Mouse (Mus musculus) megakaryocyte, embryonic 14.5 days (primary cell): ENCODE data around the gene Cars2. TPM values are rescaled to one million over a fixed set of nuclear protein-coding genes. Genes with fewer than 3 reads are reported as not detected.
"Not testable (repeated sequence)": the region's sequence is repeated elsewhere in the genome, so short reads cannot be mapped to it uniquely, and the experiment has no call there.

Source experiments
- H3K27me3 ChIP-seq: replicated peaks from 2 replicates; pipeline ENCODE3; 2012; ENCODE audit warnings: inconsistent platforms
- H3K36me3 ChIP-seq: replicated peaks from 2 replicates; pipeline ENCODE3; 2012; ENCODE audit warnings: low read length, inconsistent platforms, mixed read lengths
- H3K4me1 ChIP-seq: 2 replicates; pipeline ENCODE4 v1.6.1; 2012; ENCODE audit warnings: inconsistent platforms
- H3K4me3 ChIP-seq: replicated peaks from 2 replicates; pipeline ENCODE3; 2012; ENCODE audit warnings: moderate library complexity, mild to moderate bottlenecking, inconsistent platforms
- H3K9me3 ChIP-seq: 2 replicates; pipeline ENCODE4 v1.6.1; 2012; ENCODE audit warnings: inconsistent platforms
- FLI1 ChIP-seq: IDR thresholded peaks from 2 replicates; pipeline ENCODE4 v1.6.1; 2012; ENCODE audit warnings: low read length, inconsistent platforms, mixed read lengths
- GATA1 ChIP-seq: IDR thresholded peaks from 3 replicates; pipeline ENCODE4 v1.6.1; 2012; ENCODE audit warnings: mixed read lengths, low read length, inconsistent platforms, borderline replicate concordance
- polyA plus RNA-seq: library from polyadenylated mRNA; stranded (reverse); fragments of >175 nt; gene quantifications from 2 replicates; pipeline ENCODE4 v1.2.3, GENCODE M21; 2012; ENCODE audit warnings: low replicate concordance; ENCODE audit not compliant: insufficient read depth

Cars2 gene
- polyA plus RNA-seq, 1 experiment, result 22.5 TPM

GRCm38 (mm10) chr8:11572428-11572827, 21.8 kb upstream of the Cars2 start:
- H3K4me3 ChIP-seq, result no peak overlapping the region
- peaks cover 2% of the 10 kb centered on the region for H3K27me3 ChIP-seq
- H3K9me3 ChIP-seq, result peaks cover 3% of the 10 kb centered on the region; the same call in 1 of the 2 replicates
- TF ChIP-seq FLI1 (no peak), GATA1 (no peak)
- peaks cover 12% of the 10 kb centered on the region for H3K36me3 ChIP-seq
- H3K4me1 ChIP-seq, result peaks cover 15% of the 10 kb centered on the region; the same call in 1 of the 2 replicates

- Histone ChIP-seq H3K4me3 (no peak overlapping the region), H3K9me3 (no peaks in the 10 kb centered on the region), H3K4me1 (peaks cover 15% of the 10 kb centered on the region; the same call in 1 of the 2 replicates), H3K36me3 (peaks cover 15% of the 10 kb centered on the region), H3K27me3 (peaks cover 2% of the 10 kb centered on the region)
- TF ChIP-seq GATA1 (no peak), FLI1 (no peak)
Observed at GRCm38 (mm10) chr8:11571950-11572349, 21.4 kb upstream of the Cars2 start.

GRCm38 (mm10) chr8:11570742-11571141, 20.2 kb upstream of the Cars2 start:
- H3K27me3 ChIP-seq, result no peaks in the 10 kb centered on the region
- H3K36me3 ChIP-seq, result peaks cover 24% of the 10 kb centered on the region
- no peak overlapping the region for H3K4me3 ChIP-seq
- TF ChIP-seq GATA1 (no peak), FLI1 (no peak)
- no peaks in the 10 kb centered on the region for H3K9me3 ChIP-seq
- H3K4me1 ChIP-seq, result peaks cover 15% of the 10 kb centered on the region; the same call in 1 of the 2 replicates

- peaks cover 17% of the 10 kb centered on the region for H3K4me1 ChIP-seq
- H3K36me3 ChIP-seq, result peaks cover 36% of the 10 kb centered on the region
- H3K27me3 ChIP-seq, result no peaks in the 10 kb centered on the region
- peaks cover 2% of the 10 kb centered on the region for H3K9me3 ChIP-seq
- TF ChIP-seq FLI1 (no peak), GATA1 (no peak)
- H3K4me3 ChIP-seq, result peak overlapping the region; percentile 50
Observed at GRCm38 (mm10) chr8:11569260-11570097, 18.9 kb upstream of the Cars2 start.

- H3K9me3 ChIP-seq, H3K27me3 ChIP-seq, H3K4me3 ChIP-seq: not testable (repeated sequence)
- Histone ChIP-seq H3K4me1 (peaks cover 28% of the 10 kb centered on the region), H3K36me3 (peaks cover 49% of the 10 kb centered on the region)
Observed at GRCm38 (mm10) chr8:11568193-11568592, 17.6 kb upstream of the Cars2 start.

- peaks cover 7% of the 10 kb centered on the region for H3K9me3 ChIP-seq
- peaks cover 75% of the 10 kb centered on the region for H3K36me3 ChIP-seq
- H3K27me3 ChIP-seq, result no peaks in the 10 kb centered on the region
- H3K4me1 ChIP-seq, result peaks cover 49% of the 10 kb centered on the region
- no peak for TF ChIP-seq GATA1
- TF ChIP-seq FLI1, result no peak
- no peak overlapping the region for H3K4me3 ChIP-seq
Observed at GRCm38 (mm10) chr8:11564721-11565120, 14.1 kb upstream of the Cars2 start.

GRCm38 (mm10) chr8:11564236-11564635, 13.7 kb upstream of the Cars2 start:
- Histone ChIP-seq H3K9me3 (peaks cover 7% of the 10 kb centered on the region), H3K27me3 (no peaks in the 10 kb centered on the region), H3K4me3 (no peak overlapping the region), H3K4me1 (peaks cover 53% of the 10 kb centered on the region), H3K36me3 (peaks cover 73% of the 10 kb centered on the region)
- TF ChIP-seq FLI1 (no peak), GATA1 (no peak)

GRCm38 (mm10) chr8:11560220-11560619, 9.6 kb upstream of the Cars2 start:
- H3K36me3 ChIP-seq, result peaks cover 48% of the 10 kb centered on the region
- TF ChIP-seq FLI1, result no peak
- no peak for TF ChIP-seq GATA1
- H3K4me3 ChIP-seq, result peak overlapping the region; percentile 38
- H3K4me1 ChIP-seq, result peaks cover 55% of the 10 kb centered on the region
- H3K27me3 ChIP-seq, result no peaks in the 10 kb centered on the region
- peaks cover 7% of the 10 kb centered on the region for H3K9me3 ChIP-seq

- peaks cover 54% of the 10 kb centered on the region for H3K4me1 ChIP-seq
- peaks cover 41% of the 10 kb centered on the region for H3K36me3 ChIP-seq
- H3K4me3 ChIP-seq, result peak overlapping the region; percentile 100
- H3K9me3 ChIP-seq, result peaks cover 5% of the 10 kb centered on the region
- no peaks in the 10 kb centered on the region for H3K27me3 ChIP-seq
- TF ChIP-seq GATA1, result no peak
- no peak for TF ChIP-seq FLI1
Observed at GRCm38 (mm10) chr8:11559511-11559910, 8.9 kb upstream of the Cars2 start.

GRCm38 (mm10) chr8:11557768-11558629, 7.4 kb upstream of the Cars2 start:
- H3K27me3 ChIP-seq, result no peaks in the 10 kb centered on the region
- peak overlapping the region; percentile 100 for H3K4me3 ChIP-seq
- H3K36me3 ChIP-seq, result peaks cover 26% of the 10 kb centered on the region
- H3K4me1 ChIP-seq, result peaks cover 54% of the 10 kb centered on the region
- peak; percentile 41; the same call in 1 of the 3 replicates for TF ChIP-seq GATA1
- no peak for TF ChIP-seq FLI1
- no peaks in the 10 kb centered on the region for H3K9me3 ChIP-seq
